Mouse (Mus musculus): Measurements from ENCODE around the gene P2rx3.

P2rx3 gene

GRCm38 (mm10) chr2:84967318-84967991, 69.8 kb downstream of the P2rx3 start:
- no peak for DNase-seq

DNA sequence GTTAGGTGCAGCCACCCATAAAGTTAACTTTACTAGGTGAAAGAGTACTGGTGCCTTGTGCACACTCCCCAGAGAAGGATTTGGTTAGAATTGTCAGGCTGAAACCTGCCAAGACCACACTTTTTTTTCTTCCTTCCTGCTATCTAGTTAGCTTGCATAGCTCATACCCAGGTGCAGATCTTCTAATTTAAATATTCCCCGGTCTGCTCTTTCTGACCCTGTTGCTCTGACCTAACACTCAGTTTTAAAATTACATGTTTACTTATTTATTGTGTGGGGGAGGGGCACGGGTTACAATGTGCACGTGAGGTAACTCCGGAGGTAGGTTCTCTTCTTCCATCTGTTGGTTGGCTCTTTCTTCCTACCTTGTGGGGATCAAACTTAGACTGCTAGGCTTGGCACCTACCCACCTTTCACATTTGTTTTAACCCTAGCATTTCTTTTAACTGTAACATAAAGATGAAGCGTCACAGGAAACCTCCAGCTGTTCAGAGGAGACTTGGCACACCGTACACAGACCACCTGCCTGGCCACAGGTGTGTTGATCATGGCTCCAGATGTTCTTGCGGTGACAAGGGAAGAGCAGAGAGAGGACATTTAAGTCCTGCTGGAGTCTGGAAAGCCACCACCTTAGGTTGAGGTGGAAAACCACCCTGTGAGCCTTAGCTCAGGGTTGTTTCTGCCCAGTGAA, 73.0 kb downstream of the P2rx3 start:
- no peak for DNase-seq

GRCm38 (mm10) chr2:84962906-84963507, 74.3 kb downstream of the P2rx3 start:
- DNase-seq = no peak

GRCm38 (mm10) chr2:84961901-84962300, 75.4 kb downstream of the P2rx3 start:
- DNase-seq = no peak

DNA sequence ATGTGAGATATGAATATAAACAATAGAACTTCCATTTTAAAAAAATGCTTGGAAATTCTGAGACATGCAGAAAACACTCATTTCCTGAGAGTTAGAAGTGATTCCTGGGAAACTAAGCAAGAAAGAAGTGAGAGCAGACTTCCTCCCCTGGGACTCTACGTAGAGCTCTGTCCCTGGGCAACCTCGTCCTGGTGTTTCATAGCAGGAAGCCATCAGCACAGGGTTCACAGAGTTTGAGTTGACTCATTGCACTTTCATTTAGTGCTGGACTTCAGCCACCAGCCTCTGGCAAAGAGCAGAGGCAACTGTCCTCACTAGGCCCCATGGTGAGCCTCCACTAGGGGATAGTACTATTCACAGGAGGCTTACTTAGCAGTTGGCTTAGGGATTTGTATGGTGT, 76.0 kb downstream of the P2rx3 start:
- no peak for DNase-seq

- no peak for DNase-seq
Observed at GRCm38 (mm10) chr2:84958588-84959264, 78.5 kb downstream of the P2rx3 start.

- DNase-seq = peak; percentile 14 to 24
Observed at GRCm38 (mm10) chr2:84956274-84956673, 81.0 kb downstream of the P2rx3 start.

GRCm38 (mm10) chr2:84955435-84955834, 81.8 kb downstream of the P2rx3 start:
- DNase-seq = no peak

DNA sequence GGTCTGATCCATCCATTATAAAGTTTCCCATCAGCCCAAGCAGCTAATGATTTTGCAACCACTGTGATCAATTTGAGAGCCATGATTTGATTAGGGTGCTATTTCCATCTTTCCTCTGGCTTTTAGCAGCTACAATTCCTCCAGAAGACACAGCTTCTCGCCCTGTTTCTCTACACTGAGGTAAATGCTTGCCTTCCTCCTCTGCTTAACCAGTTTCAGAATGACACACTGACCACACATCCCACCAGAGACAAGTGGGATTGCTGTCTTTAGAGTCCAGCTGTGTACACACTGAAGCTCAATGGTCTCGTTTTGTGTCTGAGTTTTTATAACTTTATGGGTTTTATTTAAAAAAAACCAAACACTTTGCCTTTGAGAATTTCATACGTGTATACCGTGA, 84.6 kb downstream of the P2rx3 start:
- DNase-seq = no peak

DNA sequence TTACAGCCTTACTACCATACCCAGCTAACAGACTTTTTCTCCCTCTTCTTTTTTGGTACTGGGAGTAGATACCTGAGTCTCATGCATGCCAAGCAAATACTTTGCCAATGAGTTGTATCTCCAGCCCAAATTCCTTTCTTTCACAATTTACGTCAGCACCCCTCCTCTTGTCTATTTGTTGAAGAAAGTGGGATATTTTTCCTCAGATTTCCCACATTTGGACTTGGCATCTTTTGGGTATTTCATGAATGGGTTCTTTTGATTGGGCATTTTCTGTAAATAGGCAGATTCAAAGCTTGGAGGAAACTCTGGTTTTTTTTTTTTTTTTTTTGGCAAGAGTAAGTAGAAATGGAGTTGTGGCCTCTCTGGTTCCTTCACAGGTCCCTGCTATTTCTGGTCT, 85.0 kb downstream of the P2rx3 start:
- DNase-seq = no peak

- no peak for DNase-seq
Observed at GRCm38 (mm10) chr2:84951027-84951426, 86.2 kb downstream of the P2rx3 start.

GRCm38 (mm10) chr2:84948721-84949120, 88.5 kb downstream of the P2rx3 start:
- no peak for DNase-seq
